Comparison of ENCODE assay signal across 8 mouse cellular contexts in the genomic region with DNA sequence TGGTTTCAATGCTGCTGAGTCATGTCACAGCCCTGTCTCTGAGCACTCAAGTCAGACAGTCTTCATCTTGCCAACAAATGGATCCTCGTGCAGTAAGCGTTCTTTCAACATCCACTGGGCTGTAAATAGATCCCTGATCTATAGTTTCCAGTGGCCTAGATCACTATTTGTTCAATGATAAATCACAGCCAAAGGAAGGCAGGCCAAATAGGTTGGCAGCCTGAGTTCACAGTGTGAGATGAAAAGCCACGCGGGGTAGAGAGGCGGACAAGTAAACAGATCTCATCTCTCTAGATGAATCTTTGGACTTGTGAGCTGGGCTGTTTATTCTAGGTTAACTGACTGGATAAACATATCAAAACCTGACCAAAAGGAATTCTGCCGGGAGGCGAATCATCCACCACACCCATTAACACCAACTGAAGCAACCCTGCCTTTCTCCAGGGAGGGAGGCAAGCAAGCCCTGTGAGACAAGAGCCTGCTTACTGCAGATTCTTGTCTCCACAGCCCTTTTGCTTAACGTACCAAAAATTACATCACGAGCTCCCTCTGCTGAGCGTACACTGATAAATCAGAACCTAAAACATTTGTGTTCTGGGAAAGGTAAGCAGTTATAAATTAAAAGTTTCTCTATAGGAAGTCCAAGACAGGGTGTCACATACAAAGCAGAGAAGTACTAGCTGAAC. TPM values are rescaled to one million over a fixed set of nuclear protein-coding genes. Genes with fewer than 3 reads are reported as not detected.
A peak's percentile ranks its signal among the peaks of the same experiment; 100 is the strongest.
DNase-seq lines count a peak whose midpoint lies in the region; ATAC-seq and TF ChIP-seq lines count a peak whose summit lies in the region.
"Had no signal": no experiment of that assay in that cellular context is flagged by ENCODE, and none has a peak within 500 bp of the region (broad histone marks: within the 10 kb centered on the region; RNA-seq: fewer than 3 reads in every experiment).

No protein-coding gene starts in this region.

- peak overlapping the region; percentile 10; the same call in 1 of the 2 replicates for H3K4me2 ChIP-seq in lung, embryonic 14.5 days
- H3K4me2 ChIP-seq in stomach, postnatal 0 days (replicated peaks; ENCODE audit: low read depth) = no peak overlapping the region
- H3K4me2 ChIP-seq: neural tube, embryonic 12.5 days had no signal

- no peaks in the 10 kb centered on the region for H3K4me1 ChIP-seq in lung, embryonic 14.5 days (ENCODE audit: insufficient read depth)
- H3K4me1 ChIP-seq in stomach, postnatal 0 days (replicated peaks; ENCODE audit: control insufficient read depth, insufficient read depth) = no peaks in the 10 kb centered on the region
- H3K4me1 ChIP-seq: neural tube, embryonic 12.5 days had no signal

- WGBS in lung, embryonic 14.5 days = 16% methylated on average over 10 of the region's 10 CpGs
- 14% methylated on average over 10 of the region's 10 CpGs for WGBS in stomach, postnatal 0 days

- DNase-seq in lung, embryonic 14.5 days = peak; percentile 83
- no peak for DNase-seq in lung, postnatal 25 days (ENCODE audit: low spot score)
- DNase-seq in brain, embryonic 14.5 days (ENCODE audit: low read depth) = peak; percentile 49
- DNase-seq in frontal cortex, postnatal 25 days (ENCODE audit: low spot score in 2 of 2) = peak; percentile 13 to 30
- peak; percentile 41 to 43 for DNase-seq in left cerebral cortex, adult 2 months (ENCODE audit: extremely low spot score in 1 of 2, low spot score in 2 of 2)
- DNase-seq in stomach, postnatal 0 days (ENCODE audit: low spot score) = peak; percentile 20

- no peaks in the 10 kb centered on the region for H3K27me3 ChIP-seq in lung, embryonic 14.5 days (ENCODE audit: insufficient read depth, low read length)
- H3K27me3 ChIP-seq in stomach, postnatal 0 days (ENCODE audit: control insufficient read depth, insufficient read depth, low read length) = no peaks in the 10 kb centered on the region
- H3K27me3 ChIP-seq: neural tube, embryonic 12.5 days had no signal

- no peak for TF ChIP-seq EP300 in stomach, postnatal 0 days (optimal IDR thresholded peaks at IDR 0.05)

- no peaks in the 10 kb centered on the region for H3K36me3 ChIP-seq in lung, embryonic 14.5 days (ENCODE audit: insufficient read depth)
- H3K36me3 ChIP-seq in stomach, postnatal 0 days (ENCODE audit: control insufficient read depth, insufficient read depth, low read length) = no peaks in the 10 kb centered on the region
- H3K36me3 ChIP-seq: neural tube, embryonic 12.5 days had no signal

- H3K9ac ChIP-seq in lung, embryonic 14.5 days = no peak overlapping the region
- no peak overlapping the region for H3K9ac ChIP-seq in stomach, postnatal 0 days (ENCODE audit: low read length)
- H3K9ac ChIP-seq: neural tube, embryonic 12.5 days had no signal

- H3K9me3 ChIP-seq in lung, embryonic 14.5 days (ENCODE audit: low read depth, low read length) = no peaks in the 10 kb centered on the region
- H3K9me3 ChIP-seq in stomach, postnatal 0 days (ENCODE audit: control insufficient read depth, low read length) = no peaks in the 10 kb centered on the region
- H3K9me3 ChIP-seq: neural tube, embryonic 12.5 days had no signal

- H3K4me3 ChIP-seq in lung, embryonic 14.5 days (ENCODE audit: low read depth, low read length) = no peak overlapping the region
- H3K4me3 ChIP-seq in left cerebral cortex, adult 2 months = no peak overlapping the region
- H3K4me3 ChIP-seq in stomach, postnatal 0 days (ENCODE audit: low read depth, low read length) = no peak overlapping the region
- H3K4me3 ChIP-seq: neural tube, embryonic 12.5 days had no signal

- ATAC-seq in lung, embryonic 14.5 days (ENCODE audit: insufficient read depth) = 0 out of 2 replicates have a peak, but pooled peaks have one; percentile 66
- ATAC-seq in stomach, postnatal 0 days (ENCODE audit: low FRiP score, low TSS enrichment) = peak; percentile 56
- no peak for ATAC-seq in granulocyte monocyte progenitor cell, adult 5-6 weeks (replicated peaks; ENCODE audit: poor library complexity, severe bottlenecking)

- TF ChIP-seq CTCF in lung, embryonic 14.5 days (IDR thresholded peaks at IDR 0.05; ENCODE audit: low read depth) = peak; percentile 53
- TF ChIP-seq CTCF in brain, embryonic 14.5 days (IDR thresholded peaks at IDR 0.05; ENCODE audit: borderline replicate concordance, extremely low read depth, insufficient read depth, insufficient read length) = peak; percentile 12; the same call in 1 of the 2 replicates
- TF ChIP-seq CTCF in left cerebral cortex, adult 2 months (IDR thresholded peaks at IDR 0.05) = peak; percentile 60
- TF ChIP-seq CTCF in stomach, postnatal 0 days (IDR thresholded peaks at IDR 0.05; ENCODE audit: low read depth) = peak; percentile 68

- intact Hi-C loops in left cerebral cortex, adult 2 months (cut with DNase I) = loop anchor here (1.0 to 5.0 kb wide), 2 partner anchors 177 to 721 kb away; no protein-coding TSS in a partner anchor

- H3K27ac ChIP-seq in lung, embryonic 14.5 days (ENCODE audit: low read depth) = no peak overlapping the region
- H3K27ac ChIP-seq in left cerebral cortex, adult 2 months = no peak overlapping the region
- H3K27ac ChIP-seq in stomach, postnatal 0 days (replicated peaks) = no peak overlapping the region
- H3K27ac ChIP-seq: neural tube, embryonic 12.5 days had no signal

- TF ChIP-seq POLR2A in brain, embryonic 14.5 days (IDR thresholded peaks at IDR 0.05; ENCODE audit: borderline replicate concordance, extremely low read depth, insufficient read depth, insufficient read length, poor library complexity, severe bottlenecking) = no peak

RNA-seq across cellular contexts. Expression of a gene that starts 31.6 kb away (rescaled TPM):
- 0.91 and 1.1 TPM in 2 replicates for polyA plus RNA-seq in lung, embryonic 14.5 days (2014; fragmentation: Nextera tagmentation; extraction: Ambion mirVana)
- 0.18 and 0.64 TPM in 2 replicates for polyA plus RNA-seq in brain, embryonic 14.5 days (2012; rRNA removed)
- total RNA-seq in left cerebral cortex, adult 2 months (2021) = 1 to 10 TPM; 2.9 to 3.6 TPM
- 0.62 and 0.70 TPM in 2 replicates for polyA plus RNA-seq in stomach, postnatal 0 days (2015; fragmentation: Nextera tagmentation; extraction: Ambion mirVana)
- total RNA-seq in granulocyte monocyte progenitor cell, adult 5-6 weeks (2014; fragmentation: Nextera tagmentation) = not detected in 2 replicates
- 0.10 and 0.17 TPM in 2 replicates for total RNA-seq in granulocyte monocyte progenitor cell, adult 5-6 weeks (2017)

Comparison
In these comparisons a context has a peak if more than half of its experiments do, and no peak if none do; other contexts are left out.
1. CTCF ChIP-seq: peak in every context shown above with its lines; median percentile 68 in stomach, postnatal 0 days; 60 in left cerebral cortex, adult 2 months; 53 in lung, embryonic 14.5 days; 12 in brain, embryonic 14.5 days.